Mouse (Mus musculus) embryonic facial prominence, embryonic 15.5 days (tissue): ENCODE results near the gene Gm10974. TPM values are rescaled to one million over a fixed set of nuclear protein-coding genes. Genes with fewer than 3 reads are reported as not detected.

Experiments used
- ATAC-seq: fragments of 200-750 bp; cut with Nextera tagmentation; 2 replicates; pipeline ENCODE4 v1.8.0; 2017; ENCODE audit warnings: low read depth, moderate TSS enrichment; ENCODE audit not compliant: insufficient number of reproducible peaks, low FRiP score, low TSS enrichment
- H3K27ac ChIP-seq: fragments of 300-500 bp; sonication (generic); replicated peaks from 2 replicates; pipeline ENCODE4 v1.5.1; 2015; ENCODE audit warnings: mild to moderate bottlenecking, inconsistent platforms
- H3K27me3 ChIP-seq: fragments of 300-500 bp; sonication (generic); 2 replicates; pipeline ENCODE4 v1.6.1; 2015; ENCODE audit warnings: inconsistent platforms
- H3K36me3 ChIP-seq: fragments of 300-500 bp; sonication (generic); 2 replicates; pipeline ENCODE4 v1.6.1; 2015; ENCODE audit warnings: mild to moderate bottlenecking, inconsistent platforms
- H3K4me1 ChIP-seq: fragments of 300-500 bp; sonication (generic); 2 replicates; pipeline ENCODE4 v1.6.1; 2015; ENCODE audit warnings: inconsistent platforms
- H3K4me2 ChIP-seq: fragments of 300-500 bp; sonication (generic); replicated peaks from 2 replicates; pipeline ENCODE4 v1.6.1; 2015; ENCODE audit warnings: mild to moderate bottlenecking, inconsistent platforms
- H3K4me3 ChIP-seq: fragments of 300-500 bp; sonication (generic); replicated peaks from 2 replicates; pipeline ENCODE4 v1.5.1; 2015; ENCODE audit warnings: mild to moderate bottlenecking, inconsistent platforms
- H3K9ac ChIP-seq: fragments of 300-500 bp; sonication (generic); 2 replicates; pipeline ENCODE4 v1.6.1; 2015; ENCODE audit warnings: inconsistent platforms
- H3K9me3 ChIP-seq: fragments of 300-500 bp; sonication (generic); replicated peaks from 2 replicates; pipeline ENCODE4 v1.6.1; 2016; ENCODE audit warnings: inconsistent platforms
- WGBS: fragments of 180-500 bp; shearing (Covaris S2); methylation state at CpG from one replicate; pipeline ENCODE4 v1.1.7; 2015; 5-methylcytosine and 5-hydroxymethylcytosine counted together
- polyA plus RNA-seq: library from polyadenylated mRNA; unstranded; fragments of >200 nt; fragmentation: Nextera tagmentation; extraction: Ambion mirVana; gene quantifications from 2 replicates; pipeline ENCODE4 v1.2.1, GENCODE M21; 2015

The Gm10974 gene
- polyA plus RNA-seq, 1 experiment from 2014 or later = not detected

GRCm38 (mm10) chr7:66405951-66406721, 40.4 kb downstream of the Gm10974 start:
- no peaks in the 10 kb centered on the region for H3K36me3 ChIP-seq
- no peak overlapping the region for H3K4me2 ChIP-seq
- H3K4me1 ChIP-seq = peaks cover 36% of the 10 kb centered on the region
- H3K27ac ChIP-seq = no peak overlapping the region
- H3K4me3 ChIP-seq = no peak overlapping the region
- H3K9ac ChIP-seq = no peak overlapping the region
- no peak for ATAC-seq
- H3K9me3 ChIP-seq = no peaks in the 10 kb centered on the region
- H3K27me3 ChIP-seq = 0 out of 2 replicates have a peak, but pooled peaks cover 4% of the 10 kb centered on the region
- WGBS = 47% methylated on average over 13 of the region's 13 CpGs

- Histone ChIP-seq H3K4me2 (no peak overlapping the region), H3K27ac (no peak overlapping the region), H3K4me1 (peaks cover 30% of the 10 kb centered on the region), H3K4me3 (no peak overlapping the region), H3K27me3 (0 out of 2 replicates have a peak, but pooled peaks cover 4% of the 10 kb centered on the region), H3K9me3 (no peaks in the 10 kb centered on the region), H3K9ac (no peak overlapping the region), H3K36me3 (no peaks in the 10 kb centered on the region)
- ATAC-seq = no peak
- WGBS = 79% methylated on average over 8 of the region's 8 CpGs
Measured at GRCm38 (mm10) chr7:66406971-66407370, 41.3 kb downstream of the Gm10974 start.

- Histone ChIP-seq H3K36me3 (no peaks in the 10 kb centered on the region), H3K9ac (no peak overlapping the region), H3K9me3 (no peaks in the 10 kb centered on the region), H3K27ac (no peak overlapping the region), H3K27me3 (0 out of 2 replicates have a peak, but pooled peaks cover 4% of the 10 kb centered on the region), H3K4me1 (peaks cover 20% of the 10 kb centered on the region), H3K4me3 (no peak overlapping the region), H3K4me2 (no peak overlapping the region)
- WGBS = 54% methylated on average over 6 of the region's 6 CpGs
- ATAC-seq = no peak
Measured at GRCm38 (mm10) chr7:66409433-66409832, 43.7 kb downstream of the Gm10974 start.

- H3K27ac ChIP-seq = no peak overlapping the region
- no peak overlapping the region for H3K9ac ChIP-seq
- 73% methylated on average over 7 of the region's 7 CpGs for WGBS
- no peaks in the 10 kb centered on the region for H3K27me3 ChIP-seq
- no peaks in the 10 kb centered on the region for H3K36me3 ChIP-seq
- no peaks in the 10 kb centered on the region for H3K4me1 ChIP-seq
- no peaks in the 10 kb centered on the region for H3K9me3 ChIP-seq
- ATAC-seq = no peak
- H3K4me3 ChIP-seq = no peak overlapping the region
- no peak overlapping the region for H3K4me2 ChIP-seq
Measured at GRCm38 (mm10) chr7:66413093-66413492, 47.4 kb downstream of the Gm10974 start.

DNA sequence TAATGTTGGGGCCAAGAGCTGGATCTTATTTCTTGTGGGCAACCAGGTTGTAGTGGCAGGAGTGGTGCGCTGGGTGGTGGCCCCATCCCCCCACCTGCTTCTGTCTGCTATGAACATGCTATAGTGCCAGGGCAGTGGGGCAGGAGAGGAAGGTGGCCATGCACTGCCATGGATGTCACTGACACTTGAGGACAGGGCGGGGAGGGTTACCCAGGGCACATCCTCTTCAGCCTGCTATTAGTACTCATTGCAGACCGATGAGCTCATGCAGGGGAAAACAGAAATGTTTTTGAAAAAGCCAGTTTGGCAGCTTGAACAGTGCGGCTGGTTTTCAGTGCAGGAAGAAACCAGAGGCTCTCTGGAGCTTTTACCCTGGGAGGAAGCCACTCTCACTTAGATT, 51.1 kb downstream of the Gm10974 start:
- H3K4me3 ChIP-seq = no peak overlapping the region
- H3K27ac ChIP-seq = no peak overlapping the region
- H3K27me3 ChIP-seq = peaks cover 4% of the 10 kb centered on the region; the same call in 1 of the 2 replicates
- 56% methylated on average over 4 of the region's 4 CpGs for WGBS
- no peaks in the 10 kb centered on the region for H3K4me1 ChIP-seq
- ATAC-seq = no peak
- H3K4me2 ChIP-seq = no peak overlapping the region
- no peaks in the 10 kb centered on the region for H3K9me3 ChIP-seq
- no peak overlapping the region for H3K9ac ChIP-seq
- no peaks in the 10 kb centered on the region for H3K36me3 ChIP-seq

GRCm38 (mm10) chr7:66418981-66419380, 53.3 kb downstream of the Gm10974 start:
- H3K9me3 ChIP-seq = no peaks in the 10 kb centered on the region
- no peak overlapping the region for H3K4me3 ChIP-seq
- ATAC-seq = no peak
- 58% methylated on average over 12 of the region's 12 CpGs for WGBS
- H3K27ac ChIP-seq = no peak overlapping the region
- H3K27me3 ChIP-seq = peaks cover 4% of the 10 kb centered on the region; the same call in 1 of the 2 replicates
- H3K9ac ChIP-seq = no peak overlapping the region
- H3K36me3 ChIP-seq = no peaks in the 10 kb centered on the region
- no peak overlapping the region for H3K4me2 ChIP-seq
- H3K4me1 ChIP-seq = no peaks in the 10 kb centered on the region

GRCm38 (mm10) chr7:66421903-66422302, 56.2 kb downstream of the Gm10974 start:
- Histone ChIP-seq H3K4me2 (no peak overlapping the region), H3K36me3 (no peaks in the 10 kb centered on the region), H3K9ac (no peak overlapping the region), H3K27ac (no peak overlapping the region), H3K27me3 (peaks cover 28% of the 10 kb centered on the region), H3K4me1 (peaks cover 6% of the 10 kb centered on the region), H3K4me3 (no peak overlapping the region), H3K9me3 (no peaks in the 10 kb centered on the region)
- no peak for ATAC-seq
- WGBS = 57% methylated on average over 8 of the region's 8 CpGs

DNA sequence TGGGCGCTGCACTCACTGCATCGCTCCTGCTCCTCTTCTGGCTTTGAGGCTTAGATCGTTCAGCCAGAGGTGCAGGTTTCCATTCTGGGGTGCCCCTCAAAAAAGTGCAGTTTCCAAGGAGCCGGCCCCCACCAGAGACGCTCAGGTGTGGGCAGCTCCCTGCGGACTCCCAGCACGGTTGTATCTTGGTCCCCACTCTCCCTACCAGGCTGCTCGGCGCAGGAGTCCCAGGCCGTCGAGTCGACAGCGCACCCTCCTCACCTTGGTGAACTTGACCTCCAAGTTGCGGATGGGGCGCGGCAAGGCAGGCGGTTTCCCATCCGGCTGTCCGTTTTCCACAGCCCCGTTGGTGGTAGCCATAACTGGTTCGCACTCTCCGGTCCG, 61.3 kb downstream of the Gm10974 start:
- Histone ChIP-seq H3K27ac (no peak overlapping the region), H3K9ac (peak overlapping the region; percentile 16; the same call in 1 of the 2 replicates), H3K36me3 (no peaks in the 10 kb centered on the region), H3K4me3 (peak overlapping the region; percentile 55), H3K27me3 (peaks cover 48% of the 10 kb centered on the region), H3K9me3 (no peaks in the 10 kb centered on the region), H3K4me2 (peak overlapping the region; percentile 98), H3K4me1 (peaks cover 23% of the 10 kb centered on the region)
- no peak for ATAC-seq
- 2% methylated on average over 23 of the region's 23 CpGs for WGBS

GRCm38 (mm10) chr7:66427437-66428161, 61.9 kb downstream of the Gm10974 start, which contains the start of gene Aldh1a3:
Aldh1a3 (minus strand) TSS chr7:66427517.
- no peaks in the 10 kb centered on the region for H3K36me3 ChIP-seq
- peaks cover 23% of the 10 kb centered on the region for H3K4me1 ChIP-seq
- H3K9ac ChIP-seq = peak within 1 kb of the TSS; percentile 16; the same call in 1 of the 2 replicates
- WGBS = under 1% methylated on average over 55 of the region's 56 CpGs
- peak within 1 kb of the TSS; percentile 55 for H3K4me3 ChIP-seq
- H3K27me3 ChIP-seq = peaks cover 48% of the 10 kb centered on the region
- H3K27ac ChIP-seq = no peak within 1 kb of the TSS
- H3K9me3 ChIP-seq = no peaks in the 10 kb centered on the region
- ATAC-seq = peak; percentile 70
- peak within 1 kb of the TSS; percentile 98 for H3K4me2 ChIP-seq

- Histone ChIP-seq H3K27ac (no peak overlapping the region), H3K27me3 (no peaks in the 10 kb centered on the region), H3K9me3 (no peaks in the 10 kb centered on the region), H3K4me2 (no peak overlapping the region), H3K4me1 (peaks cover 8% of the 10 kb centered on the region), H3K9ac (no peak overlapping the region), H3K36me3 (no peaks in the 10 kb centered on the region), H3K4me3 (no peak overlapping the region)
- WGBS = 37% methylated on average over 10 of the region's 10 CpGs
- ATAC-seq = no peak
Measured at GRCm38 (mm10) chr7:66434453-66434935, 68.8 kb downstream of the Gm10974 start.
